Mouse (Mus musculus) left cerebral cortex, adult 9 months (tissue): ENCODE results near the gene Prkcz.
"Not testable (repeated sequence)": the region's sequence is repeated elsewhere in the genome, so short reads cannot be mapped to it uniquely, and the experiment has no call there.

Source experiments
- DNase-seq, 2 experiments: peaks; one replicate each; pipeline ENCODE4 v3.0.0; 2022; ENCODE audit warnings: low spot score in 2 of 2

Gene Prkcz

GRCm38 (mm10) chr4:155359560-155360464 lies 1.3 kb downstream of the Prkcz start:
- DNase-seq = no peak

- no peak for DNase-seq
These were observed 3.6 kb downstream of the Prkcz start for GRCm38 (mm10) chr4:155357601-155358000.

- no peak for DNase-seq
These were observed 4.8 kb downstream of the Prkcz start for GRCm38 (mm10) chr4:155356354-155356753.

GRCm38 (mm10) chr4:155354546-155354945 lies 6.6 kb downstream of the Prkcz start:
- no peak for DNase-seq

GRCm38 (mm10) chr4:155354035-155354434 lies 7.1 kb downstream of the Prkcz start:
- DNase-seq = no peak

GRCm38 (mm10) chr4:155352581-155352980 lies 8.6 kb downstream of the Prkcz start:
- DNase-seq = no peak

GRCm38 (mm10) chr4:155346350-155346749 lies 14.8 kb downstream of the Prkcz start:
- DNase-seq = no peak

- DNase-seq = peak; percentile 73 to 86
These were observed 15.6 kb downstream of the Prkcz start for GRCm38 (mm10) chr4:155345608-155345953.

GRCm38 (mm10) chr4:155344716-155345607 lies 16.2 kb downstream of the Prkcz start:
- DNase-seq = peak in 1 of 2 experiments; percentile 49

- peak in 1 of 2 experiments; percentile 33 for DNase-seq
These were observed 16.9 kb downstream of the Prkcz start for GRCm38 (mm10) chr4:155344299-155344600.

- peak in 1 of 2 experiments; percentile 31 for DNase-seq
These were observed 17.5 kb downstream of the Prkcz start for GRCm38 (mm10) chr4:155343415-155344298.

- no peak for DNase-seq
These were observed 24.7 kb downstream of the Prkcz start for GRCm38 (mm10) chr4:155336284-155337050.

- DNase-seq = peak in 1 of 2 experiments; percentile 43
These were observed 28.9 kb downstream of the Prkcz start for GRCm38 (mm10) chr4:155332253-155332652.

GRCm38 (mm10) chr4:155328385-155328784 lies 32.8 kb downstream of the Prkcz start:
- DNase-seq = not testable (repeated sequence)

- DNase-seq = no peak
These were observed 35.4 kb downstream of the Prkcz start for GRCm38 (mm10) chr4:155325773-155326172.

- no peak for DNase-seq
These were observed 36.6 kb downstream of the Prkcz start for GRCm38 (mm10) chr4:155324511-155324910.

- no peak for DNase-seq
These were observed 37.9 kb downstream of the Prkcz start for GRCm38 (mm10) chr4:155323081-155323795.

GRCm38 (mm10) chr4:155320281-155321244 lies 40.6 kb downstream of the Prkcz start:
- no peak for DNase-seq

GRCm38 (mm10) chr4:155318266-155318665 lies 42.9 kb downstream of the Prkcz start:
- no peak for DNase-seq
